Mouse (Mus musculus): Measurements from ENCODE around the gene Pigyl. TPM values are rescaled to one million over a fixed set of nuclear protein-coding genes. Genes with fewer than 3 reads are reported as not detected.
A peak's percentile ranks its signal among the peaks of the same experiment; 100 is the strongest.

Pigyl gene
- polyA plus RNA-seq (2016; fragmentation: Nextera tagmentation; extraction: Ambion mirVana): 53.3 and 56.9 TPM in 2 replicates

DNA sequence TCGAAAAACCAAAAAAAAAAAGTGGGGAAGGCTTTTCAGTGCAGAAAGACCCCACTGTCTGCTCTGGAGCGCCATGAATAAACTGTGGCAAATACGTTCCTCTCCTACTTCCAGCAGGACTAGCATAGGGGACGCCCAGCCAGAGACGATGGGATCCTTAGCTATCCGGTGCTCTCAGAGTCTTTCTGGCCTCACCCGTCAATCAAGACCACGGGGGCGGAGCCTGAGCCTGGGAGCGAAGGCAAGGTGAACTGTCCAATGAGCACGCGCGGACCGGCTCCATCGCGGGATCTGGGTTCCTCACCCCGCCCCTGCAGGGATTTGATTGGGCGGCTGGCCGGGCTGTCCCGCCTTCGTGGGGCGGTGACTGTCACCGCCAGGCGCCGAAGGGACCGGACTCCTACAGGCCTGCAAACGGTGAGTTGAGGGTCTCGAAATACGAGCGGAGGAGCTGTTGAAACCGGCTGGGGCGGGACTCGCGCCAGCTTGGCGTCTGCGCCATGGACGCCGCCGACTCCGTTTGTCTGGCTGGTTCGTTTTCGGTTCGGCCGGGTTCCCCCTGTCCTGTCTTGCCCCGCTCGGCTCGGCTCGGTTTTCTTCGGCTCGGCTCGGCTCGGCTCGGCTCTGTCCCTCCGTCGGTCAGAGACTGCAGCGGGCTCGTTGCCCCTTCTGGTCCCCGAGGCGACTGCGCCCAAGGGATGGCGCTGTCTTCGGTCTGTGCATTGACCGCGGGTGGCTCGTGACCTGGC lies at the start of gene Pigyl:
Gene Pigyl (plus strand): TSS at position 350 of the 749 bp plus-strand sequence.
- under 1% methylated on average over 65 of the region's 65 CpGs for WGBS
- peaks cover 22% of the 10 kb centered on the region for H3K4me1 ChIP-seq
- peak within 1 kb of the TSS; percentile 92 for H3K27ac ChIP-seq
- DNase-seq (ENCODE audit: extremely low spot score, low spot score): peak; percentile 97
- peak within 1 kb of the TSS; percentile 76 for H3K4me3 ChIP-seq
- peaks cover 12% of the 10 kb centered on the region for H3K27me3 ChIP-seq (ENCODE audit: poor library complexity, severe bottlenecking)
- peaks cover 11% of the 10 kb centered on the region for H3K36me3 ChIP-seq (replicated peaks)
- no peaks in the 10 kb centered on the region for H3K9me3 ChIP-seq

DNA sequence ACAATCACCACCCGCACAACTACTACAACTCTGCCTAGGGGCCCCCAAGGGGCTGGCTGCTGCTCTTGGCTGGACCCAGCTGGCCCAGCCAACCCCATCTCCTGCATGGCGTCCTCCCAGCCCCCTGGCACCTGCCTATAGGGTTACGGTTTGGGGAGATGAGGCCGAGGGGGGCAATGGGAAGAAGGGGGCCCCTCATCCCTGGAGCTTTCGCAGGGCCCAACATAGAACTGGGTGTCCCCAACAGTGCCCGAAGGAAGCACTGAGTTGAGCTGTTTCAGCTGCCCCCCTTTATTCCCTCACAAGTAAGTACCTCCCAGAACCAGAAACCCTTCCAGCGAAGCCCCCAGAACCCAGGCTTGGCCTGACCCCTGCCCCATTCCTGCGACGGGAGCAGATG lies 48.5 kb upstream of the Pigyl start:
- DNase-seq (ENCODE audit: extremely low spot score, low spot score): no peak
- 93% methylated on average over 9 of the region's 9 CpGs for WGBS
- Histone ChIP-seq H3K4me3 (no peak overlapping the region), H3K27me3 (ENCODE audit: poor library complexity, severe bottlenecking) (no peaks in the 10 kb centered on the region), H3K27ac (no peak overlapping the region), H3K4me1 (no peaks in the 10 kb centered on the region), H3K9me3 (no peaks in the 10 kb centered on the region; the same call in 1 of the 2 replicates), H3K36me3 (replicated peaks) (peaks cover 47% of the 10 kb centered on the region)

- Histone ChIP-seq H3K9me3 (no peaks in the 10 kb centered on the region), H3K27ac (0 out of 2 replicates have a peak overlapping the region, but pooled peaks have one; percentile 90), H3K4me1 (peaks cover 22% of the 10 kb centered on the region), H3K27me3 (ENCODE audit: poor library complexity, severe bottlenecking) (no peaks in the 10 kb centered on the region), H3K36me3 (replicated peaks) (peaks cover 40% of the 10 kb centered on the region), H3K4me3 (peak overlapping the region; percentile 88)
- no peak for DNase-seq (ENCODE audit: extremely low spot score, low spot score)
- 92% methylated on average over 4 of the region's 4 CpGs for WGBS
These were observed 41.0 kb upstream of the Pigyl start for GRCm38 (mm10) chr9:22115635-22116034.

DNA sequence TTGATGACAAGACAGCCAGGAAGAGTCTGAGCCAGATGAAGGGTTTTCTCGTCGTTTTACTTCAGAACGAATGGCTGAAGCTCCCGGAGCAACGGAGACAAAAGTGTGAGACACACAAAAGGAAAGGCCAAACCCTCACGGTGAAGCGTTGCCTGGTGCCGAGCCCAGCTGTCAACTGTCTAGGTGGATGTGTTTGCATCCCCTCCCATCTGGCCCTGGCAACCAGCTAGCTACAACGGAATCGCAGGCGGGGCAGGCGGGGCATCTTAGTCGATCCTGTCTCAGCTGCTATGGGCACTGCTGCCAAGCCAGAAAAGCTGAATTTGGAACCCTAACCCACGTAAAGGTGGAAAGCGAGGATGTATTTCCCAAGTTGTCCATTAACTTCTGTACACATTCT lies 40.6 kb upstream of the Pigyl start:
- no peaks in the 10 kb centered on the region for H3K9me3 ChIP-seq
- H3K4me1 ChIP-seq: peaks cover 22% of the 10 kb centered on the region
- H3K4me3 ChIP-seq: peak overlapping the region; percentile 88
- H3K36me3 ChIP-seq (replicated peaks): peaks cover 35% of the 10 kb centered on the region
- DNase-seq (ENCODE audit: extremely low spot score, low spot score): no peak
- peak overlapping the region; percentile 90 for H3K27ac ChIP-seq
- 42% methylated on average over 15 of the region's 15 CpGs for WGBS
- no peaks in the 10 kb centered on the region for H3K27me3 ChIP-seq (ENCODE audit: poor library complexity, severe bottlenecking)

DNA sequence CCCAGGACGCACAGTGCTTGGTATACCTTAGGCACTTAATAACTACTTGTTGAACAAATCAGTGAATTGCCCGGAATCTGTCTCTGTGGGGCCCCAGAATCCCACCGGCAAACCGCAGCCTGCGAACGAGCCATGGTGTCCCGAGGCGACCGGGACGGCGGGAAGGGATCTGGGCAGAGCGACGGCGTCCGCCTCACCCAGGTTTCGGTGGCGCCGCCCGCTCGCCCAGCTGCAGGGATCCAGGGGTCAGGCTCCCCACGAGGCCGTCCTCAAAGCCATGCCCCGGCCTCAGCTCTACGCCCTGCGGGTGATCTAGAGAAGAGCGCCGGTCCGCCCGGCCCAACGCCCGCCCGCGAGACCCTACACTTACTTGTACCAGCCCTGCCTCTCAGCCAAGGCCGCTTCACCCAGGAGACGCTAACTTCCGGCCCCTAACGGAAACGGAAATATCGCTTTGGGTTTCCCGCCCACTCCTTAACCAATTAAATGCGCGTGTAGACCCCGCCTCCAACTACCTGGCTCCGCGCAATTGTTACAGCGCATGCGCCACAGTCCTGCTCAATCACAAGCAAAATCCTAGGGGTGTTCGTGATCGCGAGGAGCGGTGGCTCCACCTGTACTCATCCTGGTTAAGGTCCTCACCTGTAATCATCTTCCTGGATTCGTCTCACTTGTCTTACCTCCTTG lies 39.8 kb upstream of the Pigyl start, which contains the start of gene Elof1:
Gene Elof1 (minus strand): TSS at position 433 of the 687 bp plus-strand sequence.
- peak; percentile 96 for DNase-seq (ENCODE audit: extremely low spot score, low spot score)
- under 1% methylated on average over 52 of the region's 52 CpGs for WGBS
- no peaks in the 10 kb centered on the region for H3K27me3 ChIP-seq (ENCODE audit: poor library complexity, severe bottlenecking)
- peaks cover 22% of the 10 kb centered on the region for H3K4me1 ChIP-seq
- H3K4me3 ChIP-seq: peak within 1 kb of the TSS; percentile 88
- H3K27ac ChIP-seq: peak within 1 kb of the TSS; percentile 90
- peaks cover 27% of the 10 kb centered on the region for H3K36me3 ChIP-seq (replicated peaks)
- H3K9me3 ChIP-seq: no peaks in the 10 kb centered on the region

DNA sequence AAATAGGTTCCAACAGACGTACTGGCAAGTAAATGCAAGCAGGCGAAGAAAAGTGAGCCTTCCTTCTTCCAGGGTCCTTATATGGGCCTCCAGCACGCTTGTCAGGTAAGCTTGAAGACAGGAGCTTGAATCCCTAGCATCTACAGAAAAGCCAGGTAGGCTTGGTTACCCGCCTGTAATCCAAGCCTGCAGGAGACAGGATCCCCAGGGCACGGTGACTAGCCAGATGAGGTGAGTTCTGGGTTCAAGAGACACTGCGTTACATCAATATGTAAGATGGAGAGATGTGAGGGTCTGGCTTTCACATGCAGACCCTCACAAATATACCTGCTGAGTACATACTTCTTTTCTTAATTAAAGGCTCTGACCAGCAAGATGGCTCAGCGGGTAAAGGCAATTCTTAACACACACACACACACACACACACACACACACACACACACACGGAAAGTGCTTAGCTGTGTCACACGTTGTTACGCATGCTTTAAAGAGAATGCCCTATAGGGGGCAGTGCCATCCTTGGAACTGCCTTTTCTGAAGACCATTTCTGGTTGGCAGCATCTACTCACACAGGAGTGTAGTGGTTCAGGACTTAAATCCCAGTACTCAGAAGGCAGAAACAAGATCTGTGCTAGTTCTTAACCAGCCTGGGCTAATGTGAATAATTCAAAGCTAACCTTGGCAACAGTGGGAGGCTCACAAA lies 38.7 kb upstream of the Pigyl start:
- H3K4me1 ChIP-seq: peaks cover 22% of the 10 kb centered on the region
- DNase-seq (ENCODE audit: extremely low spot score, low spot score): no peak

GRCm38 (mm10) chr9:22119543-22119942 lies 37.1 kb upstream of the Pigyl start:
- no peak overlapping the region for H3K27ac ChIP-seq
- H3K9me3 ChIP-seq: no peaks in the 10 kb centered on the region
- peaks cover 3% of the 10 kb centered on the region; the same call in 1 of the 2 replicates for H3K36me3 ChIP-seq (replicated peaks)
- no peak for DNase-seq (ENCODE audit: extremely low spot score, low spot score)
- no peaks in the 10 kb centered on the region for H3K27me3 ChIP-seq (ENCODE audit: poor library complexity, severe bottlenecking)
- WGBS: 93% methylated on average over 4 of the region's 4 CpGs
- H3K4me3 ChIP-seq: no peak overlapping the region
- peaks cover 22% of the 10 kb centered on the region for H3K4me1 ChIP-seq

More for the DNA sequence above, 38.7 kb upstream of the Pigyl start:
- Histone ChIP-seq H3K27me3 (ENCODE audit: poor library complexity, severe bottlenecking) (no peaks in the 10 kb centered on the region), H3K27ac (peak overlapping the region; percentile 90), H3K36me3 (replicated peaks) (peaks cover 17% of the 10 kb centered on the region), H3K9me3 (no peaks in the 10 kb centered on the region), H3K4me3 (peak overlapping the region; percentile 88)
- WGBS: 46% methylated on average over 10 of the region's 10 CpGs

DNA sequence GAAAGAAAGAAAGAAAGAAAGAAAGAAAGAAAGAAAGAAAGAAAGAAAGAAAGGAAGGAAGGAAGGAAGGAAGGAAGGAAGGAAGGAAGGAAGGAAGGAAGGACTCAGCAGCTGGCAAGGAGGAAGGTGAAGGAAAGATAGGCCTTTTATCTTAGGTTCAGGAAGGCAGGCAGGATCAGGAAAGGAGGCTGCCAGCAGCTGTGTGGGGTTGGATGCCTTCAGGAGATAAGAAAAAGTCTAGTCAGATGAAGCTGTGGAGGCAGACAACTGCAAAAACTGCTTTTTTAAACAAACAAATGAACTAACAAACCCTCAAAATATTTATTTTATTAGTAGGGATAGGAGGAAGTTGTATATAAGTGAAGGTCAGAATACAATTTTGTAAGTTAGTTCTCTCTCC lies 35.1 kb upstream of the Pigyl start:
- DNase-seq (ENCODE audit: extremely low spot score, low spot score): no peak
- H3K9me3 ChIP-seq: no peaks in the 10 kb centered on the region
- peaks cover 10% of the 10 kb centered on the region for H3K4me1 ChIP-seq
- no peaks in the 10 kb centered on the region for H3K27me3 ChIP-seq (ENCODE audit: poor library complexity, severe bottlenecking)
- no peak overlapping the region for H3K27ac ChIP-seq
- no peak overlapping the region for H3K4me3 ChIP-seq
- H3K36me3 ChIP-seq (replicated peaks): no peaks in the 10 kb centered on the region

GRCm38 (mm10) chr9:22122005-22122404 lies 34.6 kb upstream of the Pigyl start:
- Histone ChIP-seq H3K27me3 (ENCODE audit: poor library complexity, severe bottlenecking) (no peaks in the 10 kb centered on the region), H3K4me3 (no peak overlapping the region), H3K9me3 (no peaks in the 10 kb centered on the region), H3K27ac (no peak overlapping the region), H3K4me1 (peaks cover 10% of the 10 kb centered on the region), H3K36me3 (replicated peaks) (no peaks in the 10 kb centered on the region)
- no peak for DNase-seq (ENCODE audit: extremely low spot score, low spot score)
- WGBS: 82% methylated on average over 3 of the region's 3 CpGs

DNA sequence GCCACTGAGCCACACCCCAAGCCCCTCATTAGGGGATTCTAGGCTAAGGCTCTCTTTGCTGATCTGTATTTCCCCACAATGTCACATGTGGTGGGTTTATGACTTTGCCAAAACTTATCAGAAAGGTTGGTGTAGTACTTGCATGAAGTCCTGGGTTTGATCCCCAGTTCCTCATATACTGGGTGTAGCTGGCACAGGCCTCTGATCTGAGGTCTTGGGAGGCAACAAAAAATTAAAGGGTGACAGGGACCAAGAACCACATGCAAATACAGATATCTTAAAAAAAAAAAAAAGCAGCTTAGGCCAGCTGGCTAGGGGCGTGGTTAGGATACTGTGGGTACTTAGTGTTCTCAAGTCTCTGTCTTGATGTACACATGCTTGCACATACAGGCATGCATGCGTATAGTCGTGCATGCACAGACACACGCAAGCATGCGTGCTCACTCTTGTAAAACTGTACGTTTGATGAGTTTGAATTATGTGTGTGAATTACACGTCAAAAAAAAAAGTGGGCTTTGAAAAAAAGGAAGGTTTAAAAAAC lies 33.5 kb upstream of the Pigyl start:
- no peak for DNase-seq (ENCODE audit: extremely low spot score, low spot score)
- Histone ChIP-seq H3K4me3 (no peak overlapping the region), H3K36me3 (replicated peaks) (no peaks in the 10 kb centered on the region), H3K27me3 (ENCODE audit: poor library complexity, severe bottlenecking) (no peaks in the 10 kb centered on the region), H3K9me3 (no peaks in the 10 kb centered on the region), H3K27ac (no peak overlapping the region), H3K4me1 (no peaks in the 10 kb centered on the region)
- 87% methylated on average over 7 of the region's 7 CpGs for WGBS

- Histone ChIP-seq H3K27me3 (ENCODE audit: poor library complexity, severe bottlenecking) (peaks cover 5% of the 10 kb centered on the region; the same call in 1 of the 2 replicates), H3K4me3 (no peak overlapping the region), H3K36me3 (replicated peaks) (no peaks in the 10 kb centered on the region), H3K27ac (no peak overlapping the region), H3K9me3 (no peaks in the 10 kb centered on the region), H3K4me1 (no peaks in the 10 kb centered on the region)
- WGBS: 88% methylated on average over 3 of the region's 3 CpGs
- DNase-seq (ENCODE audit: extremely low spot score, low spot score): no peak
These were observed 32.5 kb upstream of the Pigyl start for GRCm38 (mm10) chr9:22124169-22124568.

- H3K4me3 ChIP-seq: no peak overlapping the region
- WGBS: 89% methylated on average over 15 of the region's 15 CpGs
- H3K27me3 ChIP-seq (ENCODE audit: poor library complexity, severe bottlenecking): peaks cover 18% of the 10 kb centered on the region
- no peaks in the 10 kb centered on the region for H3K4me1 ChIP-seq
- no peak overlapping the region for H3K27ac ChIP-seq
- H3K9me3 ChIP-seq: no peaks in the 10 kb centered on the region
- no peaks in the 10 kb centered on the region for H3K36me3 ChIP-seq (replicated peaks)
- DNase-seq (ENCODE audit: extremely low spot score, low spot score): no peak
These were observed 31.2 kb upstream of the Pigyl start for GRCm38 (mm10) chr9:22125246-22126027.
